Mouse (Mus musculus): ENCODE measurements around the gene Phf23. TPM values are rescaled to one million over a fixed set of nuclear protein-coding genes. Genes with fewer than 3 reads are reported as not detected.

The Phf23 gene
- polyA plus RNA-seq, 1 experiment from 2014 or later: 93.7 TPM

DNA sequence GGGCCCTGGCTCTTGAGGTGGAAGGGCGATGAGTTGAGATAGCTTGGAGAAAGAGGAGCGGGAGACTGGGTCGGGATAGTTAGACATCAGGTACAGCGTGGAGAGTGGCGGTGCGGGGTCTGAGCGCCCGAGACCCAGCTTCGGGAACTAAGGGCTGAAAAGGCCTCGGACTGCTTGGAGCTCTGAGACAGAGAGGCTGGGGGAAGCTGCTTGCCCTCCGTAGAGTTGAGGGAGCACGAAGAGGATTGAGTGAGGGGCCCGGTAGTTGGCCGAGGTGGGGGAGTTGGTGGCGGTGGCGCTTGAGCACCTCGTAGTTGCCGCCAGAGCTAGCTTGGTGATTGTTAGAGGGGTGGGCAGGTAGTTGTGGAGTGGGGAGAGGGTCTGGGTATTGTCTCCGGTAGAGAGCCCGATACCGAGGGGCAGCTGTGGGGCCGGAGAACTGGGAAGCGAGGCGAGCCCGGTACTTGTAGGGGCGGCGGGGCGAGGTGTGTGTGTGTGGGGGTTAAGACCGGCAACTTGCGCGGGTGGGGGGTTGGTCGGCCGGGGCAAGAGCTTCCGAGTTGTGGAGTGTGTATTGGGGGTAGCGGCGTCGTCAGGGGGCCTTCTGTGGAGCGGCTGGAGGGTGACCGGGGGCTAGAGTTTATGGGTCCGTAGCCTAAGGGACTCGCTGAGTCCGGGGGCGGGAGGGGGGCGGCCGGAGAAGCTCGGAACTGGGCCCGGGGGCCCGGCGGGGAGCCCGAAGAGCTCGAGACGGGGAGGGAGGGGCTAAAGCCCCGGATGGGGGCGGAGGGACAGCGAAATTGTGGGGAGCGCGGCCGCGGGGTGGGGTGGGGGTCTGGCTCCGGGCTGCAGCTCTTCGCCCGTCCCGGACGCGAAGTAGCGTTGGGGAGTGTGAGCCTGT lies 834 bp downstream of the Phf23 start:
- peak; percentile 52 for DNase-seq (ENCODE audit: low spot score)
- peak overlapping the region; percentile 98 for H3K27ac ChIP-seq
- H3K4me3 ChIP-seq: peak overlapping the region; percentile 99
- H3K27me3 ChIP-seq (ENCODE audit: insufficient read depth, poor library complexity, severe bottlenecking): no peaks in the 10 kb centered on the region
- H3K4me1 ChIP-seq (replicated peaks): peaks cover 55% of the 10 kb centered on the region
- H3K36me3 ChIP-seq: peaks cover 47% of the 10 kb centered on the region
- no peaks in the 10 kb centered on the region for H3K9me3 ChIP-seq
- 1% methylated on average over 65 of the region's 66 CpGs for WGBS

GRCm38 (mm10) chr11:69997070-69997509 lies 1.5 kb downstream of the Phf23 start:
- H3K27ac ChIP-seq: peak overlapping the region; percentile 98
- peak overlapping the region; percentile 99 for H3K4me3 ChIP-seq
- no peaks in the 10 kb centered on the region for H3K27me3 ChIP-seq (ENCODE audit: insufficient read depth, poor library complexity, severe bottlenecking)
- peaks cover 60% of the 10 kb centered on the region for H3K4me1 ChIP-seq (replicated peaks)
- 2% methylated on average over 44 of the region's 44 CpGs for WGBS
- H3K9me3 ChIP-seq: no peaks in the 10 kb centered on the region
- H3K36me3 ChIP-seq: peaks cover 51% of the 10 kb centered on the region
- DNase-seq (ENCODE audit: low spot score): peak; percentile 89

DNA sequence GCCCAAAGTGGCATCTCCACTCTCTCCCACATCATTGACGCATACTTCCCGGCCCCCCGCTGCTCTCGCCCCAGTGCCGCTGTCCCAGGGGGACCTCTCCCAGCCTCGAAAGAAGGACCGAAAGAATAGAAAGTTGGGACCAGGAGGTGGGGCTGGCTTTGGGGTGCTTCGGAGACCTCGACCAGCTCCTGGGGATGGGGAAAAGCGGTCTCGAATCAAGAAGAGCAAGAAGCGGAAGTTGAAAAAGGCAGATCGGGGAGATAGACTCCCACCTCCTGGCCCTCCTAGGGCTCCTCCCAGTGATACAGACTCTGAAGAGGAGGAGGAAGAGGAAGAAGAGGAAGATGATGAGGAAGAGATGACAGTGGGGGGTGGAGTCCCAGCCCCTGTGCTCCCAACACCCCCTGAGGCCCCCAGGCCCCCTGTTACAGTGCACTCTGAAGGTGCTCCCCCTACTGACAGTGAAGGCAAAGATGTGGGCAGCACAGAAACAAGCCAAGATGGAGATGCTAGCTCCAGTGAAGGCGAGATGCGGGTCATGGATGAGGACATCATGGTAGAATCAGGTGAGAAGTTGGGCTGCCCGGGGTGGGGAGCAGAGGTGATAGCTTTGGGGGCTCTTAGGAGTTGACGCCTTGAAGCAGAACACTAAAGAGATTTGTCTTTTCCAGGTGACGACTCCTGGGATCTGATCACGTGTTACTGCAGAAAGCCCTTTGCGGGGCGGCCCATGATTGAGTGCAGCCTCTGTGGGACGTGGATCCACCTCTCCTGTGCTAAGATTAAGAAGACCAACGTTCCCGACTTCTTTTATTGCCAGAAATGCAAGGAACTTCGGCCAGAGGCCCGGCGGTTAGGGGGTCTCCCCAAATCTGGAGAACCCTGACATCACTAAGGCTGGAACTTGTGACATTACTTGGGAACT lies 3.3 kb downstream of the Phf23 start:
- H3K36me3 ChIP-seq: peaks cover 49% of the 10 kb centered on the region
- peaks cover 67% of the 10 kb centered on the region for H3K4me1 ChIP-seq (replicated peaks)
- no peaks in the 10 kb centered on the region for H3K27me3 ChIP-seq (ENCODE audit: insufficient read depth, poor library complexity, severe bottlenecking)
- H3K4me3 ChIP-seq: peak overlapping the region; percentile 99
- no peaks in the 10 kb centered on the region for H3K9me3 ChIP-seq
- WGBS: 94% methylated on average over 27 of the region's 27 CpGs
- DNase-seq (ENCODE audit: low spot score): no peak
- no peak overlapping the region for H3K27ac ChIP-seq

GRCm38 (mm10) chr11:69999666-70000065 lies 4.1 kb downstream of the Phf23 start:
- no peak for DNase-seq (ENCODE audit: low spot score)
- no peaks in the 10 kb centered on the region for H3K27me3 ChIP-seq (ENCODE audit: insufficient read depth, poor library complexity, severe bottlenecking)
- H3K27ac ChIP-seq: peak overlapping the region; percentile 95; the same call in 1 of the 2 replicates
- H3K4me1 ChIP-seq (replicated peaks): peaks cover 59% of the 10 kb centered on the region
- no peaks in the 10 kb centered on the region for H3K9me3 ChIP-seq
- WGBS: 88% methylated on average over 8 of the region's 8 CpGs
- peaks cover 46% of the 10 kb centered on the region for H3K36me3 ChIP-seq
- H3K4me3 ChIP-seq: peak overlapping the region; percentile 99

- DNase-seq (ENCODE audit: low spot score): peak; percentile 95
- Histone ChIP-seq H3K27me3 (ENCODE audit: insufficient read depth, poor library complexity, severe bottlenecking) (no peaks in the 10 kb centered on the region), H3K27ac (peak within 1 kb of the TSS; percentile 95), H3K36me3 (peaks cover 52% of the 10 kb centered on the region), H3K9me3 (no peaks in the 10 kb centered on the region), H3K4me3 (peak within 1 kb of the TSS; percentile 99), H3K4me1 (replicated peaks) (peaks cover 59% of the 10 kb centered on the region)
- under 1% methylated on average over 48 of the region's 48 CpGs for WGBS
Measured at GRCm38 (mm10) chr11:70000396-70000898, 4.9 kb downstream of the Phf23 start, which contains the start of gene Dvl2. Dvl2 (plus strand) TSS chr11:70000595.

- Histone ChIP-seq H3K4me1 (replicated peaks) (peaks cover 60% of the 10 kb centered on the region), H3K4me3 (peak overlapping the region; percentile 99), H3K9me3 (no peaks in the 10 kb centered on the region), H3K27me3 (ENCODE audit: insufficient read depth, poor library complexity, severe bottlenecking) (no peaks in the 10 kb centered on the region), H3K36me3 (peaks cover 59% of the 10 kb centered on the region), H3K27ac (peak overlapping the region; percentile 95)
- 15% methylated on average over 8 of the region's 8 CpGs for WGBS
- no peak for DNase-seq (ENCODE audit: low spot score)
Measured at GRCm38 (mm10) chr11:70001159-70001558, 5.6 kb downstream of the Phf23 start.

- Histone ChIP-seq H3K4me1 (replicated peaks) (peaks cover 57% of the 10 kb centered on the region), H3K27me3 (ENCODE audit: insufficient read depth, poor library complexity, severe bottlenecking) (no peaks in the 10 kb centered on the region), H3K4me3 (peak overlapping the region; percentile 99), H3K36me3 (peaks cover 66% of the 10 kb centered on the region), H3K9me3 (no peaks in the 10 kb centered on the region), H3K27ac (no peak overlapping the region)
- peak; percentile 57 for DNase-seq (ENCODE audit: low spot score)
Measured at GRCm38 (mm10) chr11:70001865-70002264, 6.3 kb downstream of the Phf23 start.

DNA sequence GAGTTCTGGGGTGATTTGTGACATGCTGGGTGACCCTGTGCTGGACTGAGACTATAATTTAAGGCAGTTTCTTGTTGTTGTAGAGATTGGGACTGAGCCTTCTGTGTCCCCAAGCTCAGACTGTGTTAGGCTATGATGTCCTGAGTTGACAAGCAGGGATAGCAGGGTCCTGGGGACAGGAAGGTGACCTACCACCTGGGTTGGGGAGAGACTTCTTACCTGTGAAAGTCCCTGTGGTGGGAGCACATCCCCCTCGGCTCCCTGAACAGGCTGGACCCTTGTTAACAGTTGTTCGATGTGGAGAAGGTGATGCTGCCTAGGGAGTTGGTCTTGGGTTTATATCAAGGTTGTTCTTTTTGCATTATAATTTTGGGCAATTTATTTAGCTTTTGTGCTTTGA lies 6.9 kb downstream of the Phf23 start:
- Histone ChIP-seq H3K4me1 (replicated peaks) (peaks cover 51% of the 10 kb centered on the region), H3K4me3 (peak overlapping the region; percentile 99), H3K9me3 (no peaks in the 10 kb centered on the region), H3K27ac (no peak overlapping the region), H3K27me3 (ENCODE audit: insufficient read depth, poor library complexity, severe bottlenecking) (no peaks in the 10 kb centered on the region), H3K36me3 (peaks cover 72% of the 10 kb centered on the region)
- WGBS: 93% methylated on average over 2 of the region's 2 CpGs
- no peak for DNase-seq (ENCODE audit: low spot score)

GRCm38 (mm10) chr11:70005521-70005920 lies 9.9 kb downstream of the Phf23 start:
- no peaks in the 10 kb centered on the region for H3K9me3 ChIP-seq
- H3K27me3 ChIP-seq (ENCODE audit: insufficient read depth, poor library complexity, severe bottlenecking): no peaks in the 10 kb centered on the region
- DNase-seq (ENCODE audit: low spot score): no peak
- H3K4me3 ChIP-seq: peak overlapping the region; percentile 3; the same call in 1 of the 2 replicates
- peaks cover 31% of the 10 kb centered on the region for H3K4me1 ChIP-seq (replicated peaks)
- H3K27ac ChIP-seq: no peak overlapping the region
- peaks cover 75% of the 10 kb centered on the region for H3K36me3 ChIP-seq
- WGBS: 56% methylated on average over 5 of the region's 5 CpGs

- H3K4me3 ChIP-seq: no peak overlapping the region
- DNase-seq (ENCODE audit: low spot score): no peak
- peaks cover 94% of the 10 kb centered on the region for H3K36me3 ChIP-seq
- 91% methylated on average over 6 of the region's 6 CpGs for WGBS
- H3K9me3 ChIP-seq: no peaks in the 10 kb centered on the region
- no peaks in the 10 kb centered on the region for H3K27me3 ChIP-seq (ENCODE audit: insufficient read depth, poor library complexity, severe bottlenecking)
- H3K27ac ChIP-seq: no peak overlapping the region
- peaks cover 23% of the 10 kb centered on the region for H3K4me1 ChIP-seq (replicated peaks)
Measured at GRCm38 (mm10) chr11:70010033-70010432, 14.5 kb downstream of the Phf23 start.

DNA sequence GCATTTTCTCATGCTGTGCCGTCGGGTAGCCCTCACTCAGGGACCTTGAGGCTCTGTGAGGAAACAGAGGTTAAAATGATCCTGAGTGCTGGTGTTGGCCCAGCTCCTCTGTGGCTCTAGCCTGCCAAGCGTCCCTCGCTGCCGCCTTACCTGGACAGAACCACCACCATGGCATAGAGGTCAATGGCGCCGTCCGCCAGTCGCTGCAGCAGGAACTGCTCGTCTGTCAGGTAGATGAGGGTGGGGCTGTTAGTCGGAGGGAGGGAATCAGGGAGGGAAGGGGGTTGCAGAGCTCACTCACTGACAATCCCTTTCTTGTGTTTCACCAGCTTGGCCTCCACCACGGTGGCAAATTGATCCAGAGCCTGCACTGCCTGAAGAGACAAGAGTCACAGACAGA lies 15.0 kb downstream of the Phf23 start:
- WGBS: 87% methylated on average over 12 of the region's 12 CpGs
- H3K27me3 ChIP-seq (ENCODE audit: insufficient read depth, poor library complexity, severe bottlenecking): no peaks in the 10 kb centered on the region
- peaks cover 23% of the 10 kb centered on the region for H3K4me1 ChIP-seq (replicated peaks)
- no peak for DNase-seq (ENCODE audit: low spot score)
- H3K4me3 ChIP-seq: no peak overlapping the region
- peaks cover 89% of the 10 kb centered on the region for H3K36me3 ChIP-seq
- H3K27ac ChIP-seq: no peak overlapping the region
- H3K9me3 ChIP-seq: no peaks in the 10 kb centered on the region

DNA sequence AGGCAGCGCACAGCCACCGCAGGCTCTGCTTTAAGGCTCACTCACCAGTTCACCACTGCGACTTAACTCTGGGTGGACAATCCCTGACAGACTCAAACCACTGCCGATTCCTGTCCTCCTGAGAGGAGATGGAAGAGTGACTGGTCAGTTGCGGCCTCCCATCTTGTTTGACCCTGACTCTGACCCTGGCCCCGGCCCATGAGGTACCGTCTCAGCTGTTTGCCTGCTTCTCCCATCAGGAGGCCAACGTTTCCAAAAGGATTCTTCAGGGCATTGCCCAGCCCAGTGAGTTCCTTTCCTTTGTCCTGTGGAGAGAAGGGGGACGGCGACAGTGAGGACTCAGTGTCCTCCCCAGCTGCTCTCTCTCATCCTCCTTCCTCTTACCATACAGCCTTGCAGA lies 15.4 kb downstream of the Phf23 start:
- peaks cover 25% of the 10 kb centered on the region for H3K4me1 ChIP-seq (replicated peaks)
- H3K9me3 ChIP-seq: no peaks in the 10 kb centered on the region
- H3K4me3 ChIP-seq: no peak overlapping the region
- no peaks in the 10 kb centered on the region for H3K27me3 ChIP-seq (ENCODE audit: insufficient read depth, poor library complexity, severe bottlenecking)
- H3K27ac ChIP-seq: no peak overlapping the region
- WGBS: 79% methylated on average over 10 of the region's 10 CpGs
- H3K36me3 ChIP-seq: peaks cover 85% of the 10 kb centered on the region
- DNase-seq (ENCODE audit: low spot score): no peak
